Mouse (Mus musculus) adrenal gland, adult 10 weeks (tissue): ENCODE data around the gene Car9. TPM values are rescaled to one million over a fixed set of nuclear protein-coding genes. Genes with fewer than 3 reads are reported as not detected.

Experiments
- polyA plus RNA-seq: library from polyadenylated mRNA; stranded (reverse); fragments of 350-450 nt; fragmentation: Illumina TruSeq; extraction: RNeasy Lipid Tissue Mini Kit (QIAGEN cat#74804); gene quantifications from one replicate; pipeline ENCODE4 v1.2.3, GENCODE M21; 2014; ENCODE audit warnings: low read depth, low replicate concordance

Car9 gene
- not detected for polyA plus RNA-seq

GRCm38 (mm10) chr4:43506536-43507185 lies at the start of gene Car9:
Gene Car9 (plus strand): TSS chr4:43506966.

GRCm38 (mm10) chr4:43483535-43484091 lies 23.2 kb upstream of the Car9 start, which contains the start of gene Sit1:
Gene Sit1 (minus strand): TSS chr4:43483734.

DNA sequence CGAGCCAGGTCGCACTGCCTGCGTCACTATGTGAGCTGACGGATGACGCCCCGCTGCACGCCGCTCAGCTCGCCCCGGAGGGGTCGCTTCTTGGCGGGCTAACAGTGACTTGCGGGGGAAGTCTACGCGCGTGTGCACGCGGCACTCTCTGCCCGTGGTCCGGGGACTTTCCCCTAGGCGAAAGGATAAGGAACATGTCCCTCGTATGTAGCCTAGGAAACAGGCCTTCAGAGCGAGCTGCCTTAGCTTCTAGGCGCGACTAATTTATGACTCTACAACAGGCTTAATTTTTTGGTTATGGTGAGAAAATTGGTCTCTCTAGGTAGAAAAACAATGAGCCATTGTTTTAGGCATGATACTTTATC lies 14.0 kb upstream of the Car9 start, which contains the start of gene Ccdc107:
Gene Ccdc107, plus strand, starts transcription at position 80 of the 365 bp plus-strand sequence.

GRCm38 (mm10) chr4:43499407-43500333 lies 7.1 kb upstream of the Car9 start, which contains the start of gene Arhgef39:
Gene Arhgef39 (minus strand): TSS chr4:43499695.

DNA sequence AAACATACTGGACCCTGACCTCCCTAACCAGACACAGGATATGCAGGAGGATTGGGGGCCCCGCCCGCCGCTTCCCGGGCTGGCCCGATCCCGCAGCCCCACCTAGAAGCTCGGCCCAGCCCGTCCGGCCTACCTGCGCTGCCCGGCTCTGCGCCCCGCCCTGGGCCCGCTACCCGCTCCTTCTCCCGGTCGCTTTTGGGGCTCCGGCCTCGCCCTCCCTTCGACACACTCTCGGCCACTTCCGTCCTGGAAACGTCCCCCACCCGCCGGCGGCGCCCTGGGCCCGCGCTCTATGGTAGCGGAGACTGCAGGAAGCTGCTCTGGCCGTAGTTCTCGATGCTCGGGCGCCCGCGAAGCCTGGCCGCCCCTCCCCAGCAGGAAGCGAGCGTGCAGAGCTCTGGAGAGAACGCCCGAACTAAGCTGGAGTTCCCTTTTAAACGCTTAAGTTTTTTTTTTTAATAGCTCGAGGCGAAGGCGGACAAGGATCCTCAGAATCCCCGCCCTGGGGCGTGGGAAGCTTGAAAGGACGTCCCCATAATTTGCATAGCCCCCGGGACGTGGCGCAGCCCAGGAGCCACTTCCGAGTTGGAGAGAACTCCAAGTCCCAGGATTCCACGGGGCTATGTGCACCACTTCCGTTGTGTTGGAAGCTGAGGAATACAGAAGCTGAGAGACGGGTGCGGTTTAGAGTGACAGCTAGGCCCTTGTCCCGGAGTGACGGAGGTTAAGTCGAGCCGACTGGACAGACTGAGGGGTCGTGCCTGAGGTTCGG lies 55.4 kb downstream of the Car9 start, which contains the start of the genes Creb3 and Tln1:
Gene Creb3, plus strand, starts transcription at position 336 of the 772 bp plus-strand sequence.
Gene Tln1, minus strand, starts transcription at position 695 of the 772 bp plus-strand sequence.

Other genes starting within 250 kb of the Car9 start
- gene Atp8b5, start 239.8 kb upstream of the Car9 start, polyA plus RNA-seq, result 0.35 TPM
- gene Rusc2, start 125.0 kb upstream of the Car9 start, polyA plus RNA-seq, result 0.87 TPM
- gene Fam166b, start 77.8 kb upstream of the Car9 start, polyA plus RNA-seq, result not detected
- 0.58 TPM for gene Tesk1, start 65.0 kb upstream of the Car9 start, polyA plus RNA-seq
- gene Cd72, start 52.3 kb upstream of the Car9 start, polyA plus RNA-seq, result 1.6 TPM
- not detected for gene Sit1, start 23.2 kb upstream of the Car9 start, polyA plus RNA-seq
- 10.8 TPM for gene Ccdc107, start 14.1 kb upstream of the Car9 start, polyA plus RNA-seq
- 1.4 TPM for gene Arhgef39, start 7.3 kb upstream of the Car9 start, polyA plus RNA-seq
- 13.8 TPM for gene Tpm2, start 16.8 kb downstream of the Car9 start, polyA plus RNA-seq
- gene Creb3, start 55.4 kb downstream of the Car9 start, polyA plus RNA-seq, result 30.6 TPM
- 297 TPM for gene Tln1, start 55.7 kb downstream of the Car9 start, polyA plus RNA-seq
- 3.9 TPM for gene Rgp1, start 71.7 kb downstream of the Car9 start, polyA plus RNA-seq
- 2.4 TPM for gene Gba2, start 71.9 kb downstream of the Car9 start, polyA plus RNA-seq
- gene Msmp, start 77.5 kb downstream of the Car9 start, polyA plus RNA-seq, result not detected
- 9.6 TPM for gene Npr2, start 125.0 kb downstream of the Car9 start, polyA plus RNA-seq
- not detected for gene Spag8, start 146.6 kb downstream of the Car9 start, polyA plus RNA-seq
- gene Hint2, start 149.5 kb downstream of the Car9 start, polyA plus RNA-seq, result 3.3 TPM
- gene Tmem8b, start 162.0 kb downstream of the Car9 start, polyA plus RNA-seq, result 2.6 TPM
- 0.17 TPM for gene Fam221b, start 162.2 kb downstream of the Car9 start, polyA plus RNA-seq
- not detected for gene Olfr70, start 193.8 kb downstream of the Car9 start, polyA plus RNA-seq
- not detected for gene Olfr71, start 203.3 kb downstream of the Car9 start, polyA plus RNA-seq
- gene Hrct1, start 220.2 kb downstream of the Car9 start, polyA plus RNA-seq, result not detected
- gene Spaar, start 223.1 kb downstream of the Car9 start, polyA plus RNA-seq, result 0.87 TPM